Mouse (Mus musculus) limb, embryonic 12.5 days (tissue): Measurements from ENCODE around the gene Rprm. TPM values are rescaled to one million over a fixed set of nuclear protein-coding genes. Genes with fewer than 3 reads are reported as not detected.

Experiments
- ATAC-seq: fragments of 200-750 bp; cut with Nextera tagmentation; 2 replicates; pipeline ENCODE4 v1.8.0; 2017; ENCODE audit warnings: low read depth, moderate TSS enrichment; ENCODE audit not compliant: insufficient number of reproducible peaks, insufficient read depth, low FRiP score, low TSS enrichment
- H3K27ac ChIP-seq: fragments of 300-500 bp; sonication (generic); 2 replicates; pipeline ENCODE4 v1.5.1; 2016; ENCODE audit warnings: mild to moderate bottlenecking, moderate library complexity
- H3K27me3 ChIP-seq: fragments of 300-500 bp; sonication (generic); 2 replicates; pipeline ENCODE4 v1.6.1; 2016; ENCODE audit warnings: mild to moderate bottlenecking, moderate library complexity
- H3K36me3 ChIP-seq: fragments of 300-500 bp; sonication (generic); 2 replicates; pipeline ENCODE4 v1.6.1; 2016; ENCODE audit warnings: mild to moderate bottlenecking, moderate library complexity
- H3K4me1 ChIP-seq: fragments of 300-500 bp; sonication (generic); replicated peaks from 2 replicates; pipeline ENCODE4 v1.6.1; 2016
- H3K4me2 ChIP-seq: fragments of 300-500 bp; sonication (generic); 2 replicates; pipeline ENCODE4 v1.6.1; 2016; ENCODE audit warnings: mild to moderate bottlenecking, moderate library complexity
- H3K4me3 ChIP-seq: fragments of 300-500 bp; sonication (generic); replicated peaks from 2 replicates; pipeline ENCODE4 v1.5.1; 2016; ENCODE audit warnings: mild to moderate bottlenecking
- H3K9ac ChIP-seq: fragments of 300-500 bp; sonication (generic); replicated peaks from 2 replicates; pipeline ENCODE4 v1.6.1; 2016; ENCODE audit warnings: mild to moderate bottlenecking, moderate library complexity
- H3K9me3 ChIP-seq: fragments of 300-500 bp; sonication (generic); 2 replicates; pipeline ENCODE4 v1.6.1; 2016; ENCODE audit warnings: mild to moderate bottlenecking, moderate library complexity
- WGBS: fragments of 180-500 bp; shearing (Covaris S2); methylation state at CpG from one replicate; pipeline ENCODE4 v1.1.7; 2016; 5-methylcytosine and 5-hydroxymethylcytosine counted together
- polyA plus RNA-seq: library from polyadenylated mRNA; unstranded; fragments of >200 nt; fragmentation: Nextera tagmentation; extraction: Ambion mirVana; gene quantifications from 2 replicates; pipeline ENCODE4 v1.2.1, GENCODE M21; 2016

Gene Rprm
- polyA plus RNA-seq, 1 experiment from 2014 or later = 62.8 TPM

DNA sequence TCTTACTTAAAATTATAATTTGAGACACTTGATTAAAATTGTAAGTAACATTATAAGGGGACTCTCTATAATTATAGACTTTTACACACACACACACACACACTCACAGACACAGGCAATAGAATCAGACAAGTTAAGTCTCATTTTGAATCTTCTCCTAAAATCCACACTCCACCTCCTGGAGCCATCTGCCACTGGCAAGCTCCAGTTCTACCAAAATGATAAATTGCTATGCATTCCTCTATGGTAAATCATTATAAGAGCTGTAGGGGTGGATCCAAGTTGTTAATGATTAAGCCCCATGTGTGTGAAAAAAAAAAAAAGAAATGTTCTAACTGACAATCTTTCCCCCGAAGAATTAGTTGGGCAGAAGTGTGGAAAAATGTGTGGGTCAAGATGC lies 13.8 kb downstream of the Rprm start:
- no peaks in the 10 kb centered on the region for H3K9me3 ChIP-seq
- H3K4me3 ChIP-seq = no peak overlapping the region
- 77% methylated on average over 1 of the region's 1 CpGs for WGBS
- no peak overlapping the region for H3K9ac ChIP-seq
- no peaks in the 10 kb centered on the region for H3K36me3 ChIP-seq
- no peak overlapping the region for H3K4me2 ChIP-seq
- H3K27ac ChIP-seq = no peak overlapping the region
- H3K4me1 ChIP-seq = no peaks in the 10 kb centered on the region
- ATAC-seq = no peak
- H3K27me3 ChIP-seq = no peaks in the 10 kb centered on the region

DNA sequence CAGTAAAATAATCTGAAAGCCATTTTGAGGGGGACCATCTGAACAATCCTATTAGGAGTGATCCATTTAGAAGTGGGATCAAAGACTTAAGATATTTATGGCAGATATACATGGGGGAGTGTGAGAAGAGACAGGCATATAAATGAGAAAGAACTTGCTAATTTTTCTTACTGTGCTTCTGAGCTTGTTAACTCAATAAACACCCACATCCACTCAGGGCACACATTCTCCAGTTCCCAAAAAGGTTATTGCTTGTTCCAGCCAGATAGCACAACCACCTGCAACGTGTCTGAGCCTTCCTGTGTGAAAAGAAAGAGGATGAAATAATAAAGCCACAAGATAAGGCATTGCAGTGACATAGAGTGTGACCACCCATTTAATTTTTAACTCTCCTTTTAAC lies 22.9 kb downstream of the Rprm start:
- H3K36me3 ChIP-seq = no peaks in the 10 kb centered on the region
- no peak overlapping the region for H3K27ac ChIP-seq
- no peaks in the 10 kb centered on the region for H3K27me3 ChIP-seq
- H3K4me3 ChIP-seq = no peak overlapping the region
- no peak overlapping the region for H3K9ac ChIP-seq
- H3K9me3 ChIP-seq = no peaks in the 10 kb centered on the region
- no peak for ATAC-seq
- WGBS = 23% methylated on average over 1 of the region's 1 CpGs
- no peak overlapping the region for H3K4me2 ChIP-seq
- H3K4me1 ChIP-seq = no peaks in the 10 kb centered on the region

DNA sequence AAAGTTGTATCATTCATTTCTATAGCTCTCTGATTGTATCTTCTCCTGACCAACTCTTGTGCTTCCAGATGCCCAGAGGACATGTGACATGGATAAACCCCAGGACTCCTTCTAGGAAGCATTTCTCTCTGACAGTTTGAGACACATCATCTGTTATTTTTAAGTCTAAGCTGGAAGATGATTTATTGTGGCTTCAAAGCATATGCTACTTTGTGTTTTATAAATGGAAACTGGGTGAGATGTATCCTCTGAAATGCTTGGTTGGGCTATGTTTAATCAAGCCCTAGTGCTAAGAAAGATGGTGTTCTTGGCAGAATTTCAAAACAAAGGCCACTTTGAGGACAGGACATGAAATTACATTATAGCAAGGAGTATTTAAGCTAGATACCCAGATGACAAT lies 24.3 kb downstream of the Rprm start:
- Histone ChIP-seq H3K4me3 (no peak overlapping the region), H3K9me3 (no peaks in the 10 kb centered on the region), H3K4me1 (no peaks in the 10 kb centered on the region), H3K27ac (no peak overlapping the region), H3K27me3 (no peaks in the 10 kb centered on the region), H3K9ac (no peak overlapping the region), H3K4me2 (no peak overlapping the region), H3K36me3 (no peaks in the 10 kb centered on the region)
- no peak for ATAC-seq
